Mouse (Mus musculus) cerebellum, adult 9-10 months (tissue): ENCODE results near the gene Plcxd2.

Experiments used
- DNase-seq: peaks from one replicate; pipeline ENCODE4 v3.0.0; 2022

Gene Plcxd2

DNA sequence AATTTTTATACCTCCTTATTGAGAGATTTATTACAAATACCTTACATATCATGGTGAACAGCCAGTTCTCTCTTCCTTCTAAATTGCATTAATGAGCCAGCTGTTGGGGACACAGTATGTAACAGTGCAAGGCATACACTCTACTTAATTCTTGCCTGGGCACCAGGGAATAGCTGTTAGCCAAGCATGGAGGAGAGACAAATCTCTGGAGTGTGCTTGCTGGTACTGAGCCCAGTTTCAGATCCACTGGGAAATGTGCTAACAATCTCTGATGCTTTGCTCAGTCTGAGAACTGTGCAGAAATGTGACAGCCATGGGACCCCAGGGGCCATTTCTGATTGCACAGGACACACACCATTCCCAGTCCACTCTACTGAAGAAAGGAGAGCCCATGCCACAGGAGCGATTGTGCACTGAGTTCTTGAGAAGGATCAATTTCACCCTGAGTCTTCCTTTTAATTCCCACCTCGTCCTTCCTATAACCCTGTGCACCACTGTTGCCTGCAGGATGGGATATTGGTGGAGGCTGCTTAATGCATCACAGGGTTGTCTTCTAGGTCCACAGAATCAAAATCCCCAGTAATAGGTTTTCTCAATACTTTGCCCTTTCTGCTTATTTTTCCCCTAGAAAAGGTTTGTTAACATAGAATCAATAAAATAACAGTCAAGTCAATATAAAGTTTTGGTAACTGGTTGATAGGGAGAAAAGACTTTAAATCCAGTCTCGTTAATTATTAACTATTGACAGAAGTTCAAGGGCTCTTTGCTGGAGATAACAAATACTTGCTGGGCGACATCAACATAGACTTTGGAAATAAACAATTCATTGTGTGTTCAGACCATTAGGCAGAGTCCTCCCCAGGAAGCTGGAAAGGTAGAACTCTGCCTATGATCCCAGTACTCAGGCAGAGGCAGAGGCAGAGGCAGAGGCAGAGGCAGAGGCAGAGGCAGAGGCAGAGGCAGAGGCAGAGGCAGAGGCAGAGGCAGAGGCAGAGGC, 25.1 kb downstream of the Plcxd2 start:
- DNase-seq: no peak

DNA sequence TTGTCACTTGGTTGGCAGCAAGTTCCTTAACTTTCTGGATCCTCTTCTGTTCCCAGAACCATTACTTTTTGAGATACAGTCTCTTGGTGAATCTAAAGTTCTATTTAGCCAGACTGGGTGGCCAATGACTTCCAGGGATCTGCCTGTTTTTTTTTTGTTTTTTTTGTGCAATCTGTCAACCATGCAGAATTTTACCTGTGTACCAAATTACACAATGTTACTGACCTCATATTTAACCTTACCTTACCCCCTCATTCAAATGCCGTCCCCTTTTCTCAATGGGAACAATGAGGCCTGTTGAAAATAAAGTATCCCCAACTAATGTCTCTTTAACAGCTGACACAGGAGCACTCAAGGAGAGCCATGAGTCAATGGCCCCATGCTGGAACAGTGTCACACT, 33.8 kb downstream of the Plcxd2 start:
- DNase-seq: no peak

DNA sequence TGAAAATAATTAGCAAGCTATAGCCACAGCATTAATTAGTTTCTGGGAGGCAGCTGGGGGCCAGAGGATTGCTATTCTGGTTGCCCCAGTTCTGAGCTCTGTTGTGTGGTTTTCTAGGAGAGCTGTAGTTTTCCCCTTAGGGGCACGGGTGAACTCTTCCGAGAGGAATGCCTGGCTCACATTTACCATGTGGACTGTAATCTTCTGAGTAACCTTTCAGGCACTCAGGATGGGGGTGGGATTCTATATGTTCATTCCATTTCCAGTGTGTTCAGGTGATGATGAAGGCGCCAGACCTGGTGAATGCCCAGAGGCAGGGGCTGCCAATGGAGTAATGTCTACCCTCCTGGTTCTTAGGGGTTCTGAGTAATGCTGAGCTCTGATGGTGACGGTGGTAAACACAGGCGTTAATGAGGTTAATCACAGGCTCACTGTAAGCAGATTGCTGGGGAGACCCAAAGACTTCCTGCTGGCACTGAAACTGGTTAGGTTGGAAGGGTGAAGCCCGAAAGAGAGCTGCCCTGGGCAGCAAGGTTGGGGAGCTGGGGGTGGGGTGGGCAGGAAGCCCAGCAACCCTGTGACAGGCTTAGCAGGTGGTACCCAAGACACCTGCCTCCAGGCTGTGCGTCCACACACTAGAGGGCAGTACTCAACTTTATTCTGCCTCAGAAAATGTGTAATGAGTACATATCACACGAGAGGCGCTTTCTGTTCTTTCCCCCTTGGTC, 35.9 kb downstream of the Plcxd2 start:
- peak; percentile 51 for DNase-seq

DNA sequence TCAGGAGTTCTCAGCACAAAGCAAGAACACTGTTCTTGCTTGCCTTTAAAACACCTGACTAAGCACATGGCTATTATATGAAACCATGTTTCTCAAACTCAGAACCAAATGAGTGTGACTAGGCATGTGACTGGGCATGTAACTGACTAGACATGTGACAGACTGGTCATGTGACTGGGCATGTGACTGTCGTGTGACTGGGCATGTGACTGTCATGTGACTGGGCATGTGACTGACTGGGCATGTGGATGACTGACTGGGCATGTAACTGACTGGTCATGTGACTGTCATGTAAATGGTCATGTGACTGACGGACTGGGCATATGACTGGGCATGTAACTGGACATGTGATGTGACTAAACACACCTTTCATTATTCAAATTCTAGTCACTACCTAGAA, 39.8 kb downstream of the Plcxd2 start:
- no peak for DNase-seq

DNA sequence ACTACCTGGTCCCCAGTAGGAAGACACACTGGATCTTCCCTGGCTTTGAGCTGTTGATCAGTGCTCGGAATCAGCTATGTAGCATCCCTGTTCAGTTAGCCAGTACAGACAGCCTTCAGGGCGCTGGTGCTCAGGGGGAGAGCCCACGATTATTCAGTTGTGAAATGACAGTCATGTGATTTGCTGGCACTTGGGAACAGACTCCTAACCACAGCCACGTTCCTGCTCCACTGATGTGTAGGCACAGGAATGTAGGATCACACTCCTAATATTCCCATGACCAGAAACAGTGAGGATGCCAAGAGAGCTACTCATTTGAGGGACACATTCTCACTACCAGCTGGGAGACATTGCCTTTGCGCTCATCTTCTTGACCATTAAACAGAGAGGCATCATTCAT, 41.3 kb downstream of the Plcxd2 start:
- no peak for DNase-seq

DNA sequence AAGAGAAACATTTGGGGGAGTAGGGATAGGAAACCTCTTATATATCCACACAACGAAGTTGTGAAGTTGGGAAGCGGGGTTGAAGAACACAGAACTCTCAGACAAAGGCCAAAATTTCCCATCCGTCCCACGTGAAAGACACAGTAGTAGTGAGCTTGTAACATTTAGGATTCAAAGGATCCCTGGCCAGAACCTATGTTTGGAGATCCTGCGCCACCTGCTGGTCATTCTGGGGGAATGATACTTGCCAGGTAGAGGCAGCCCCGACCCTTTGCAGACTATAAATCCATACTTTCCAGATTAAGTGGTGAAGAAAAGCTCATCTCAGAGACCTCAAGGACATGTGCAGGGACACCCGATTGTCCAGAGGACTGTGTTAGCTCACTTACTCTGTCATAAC, 42.5 kb downstream of the Plcxd2 start:
- DNase-seq: peak; percentile 77

- no peak for DNase-seq
These were observed 43.4 kb downstream of the Plcxd2 start for GRCm38 (mm10) chr16:45966604-45967003.

- DNase-seq: no peak
These were observed 45.2 kb downstream of the Plcxd2 start for GRCm38 (mm10) chr16:45964777-45965176.

DNA sequence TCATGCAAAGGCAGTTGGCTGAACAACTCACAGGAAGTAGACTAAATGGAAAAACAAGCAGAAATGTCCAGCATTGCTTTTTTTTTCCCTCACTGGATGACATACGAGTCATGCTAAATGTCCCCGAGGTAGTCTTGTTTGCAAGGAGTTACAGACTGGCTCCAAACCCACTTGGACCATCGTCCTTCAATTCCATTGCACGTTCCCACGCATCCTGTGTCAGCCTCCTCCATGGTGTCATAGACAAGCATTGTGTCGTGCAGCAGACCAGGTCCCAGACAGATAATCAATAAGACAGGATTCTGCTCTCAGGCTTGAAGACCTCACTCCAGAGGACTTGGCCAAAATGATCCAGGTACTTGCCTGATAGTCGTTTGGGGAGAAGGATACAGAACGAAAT, 46.2 kb downstream of the Plcxd2 start:
- no peak for DNase-seq

- no peak for DNase-seq
These were observed 46.9 kb downstream of the Plcxd2 start for GRCm38 (mm10) chr16:45963088-45963487.

DNA sequence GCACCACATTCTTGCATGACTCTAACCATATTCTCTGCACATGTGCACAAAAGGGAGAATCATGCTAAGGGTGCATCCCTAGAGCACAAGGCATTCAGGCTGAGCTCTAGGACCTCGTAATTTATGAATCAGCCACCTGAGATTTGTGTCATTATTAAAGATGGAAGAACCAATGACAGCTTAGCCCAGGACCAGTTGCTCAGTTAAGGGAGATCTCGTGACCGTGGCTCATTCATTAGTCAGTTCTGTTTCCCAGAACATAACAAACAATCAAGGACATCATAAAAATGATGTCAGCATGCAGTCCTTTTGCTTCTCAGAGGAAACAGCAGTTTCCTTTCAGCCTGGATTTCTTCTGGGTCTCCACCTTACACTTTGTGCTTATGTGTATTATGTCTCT, 49.0 kb downstream of the Plcxd2 start:
- no peak for DNase-seq

DNA sequence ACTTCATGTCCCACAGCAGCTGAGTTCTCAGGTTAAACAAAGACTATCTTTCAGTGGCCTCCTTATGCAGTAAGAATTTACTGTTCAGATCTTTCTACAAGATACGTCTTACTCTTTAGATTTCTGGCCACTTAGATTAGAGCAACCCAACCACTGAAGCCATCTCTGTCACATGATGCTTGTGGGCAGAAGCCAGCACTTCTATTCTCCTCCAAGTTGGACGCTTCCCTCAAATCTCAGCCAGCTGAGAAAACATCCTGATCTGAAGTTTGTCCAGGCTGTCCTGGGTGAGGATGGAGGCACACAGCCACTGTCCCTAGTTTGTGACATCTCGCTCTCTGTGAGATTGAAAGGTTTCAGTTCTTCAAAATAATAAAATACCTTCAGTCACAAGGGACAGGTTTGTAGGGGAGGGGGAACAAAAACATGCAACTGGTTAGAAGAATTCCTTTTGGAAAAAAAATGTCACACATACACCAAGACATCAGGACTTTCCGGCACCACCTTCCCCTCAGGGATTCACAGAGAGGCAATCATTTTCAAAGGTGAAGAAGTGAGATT, 53.5 kb downstream of the Plcxd2 start:
- DNase-seq: no peak

DNA sequence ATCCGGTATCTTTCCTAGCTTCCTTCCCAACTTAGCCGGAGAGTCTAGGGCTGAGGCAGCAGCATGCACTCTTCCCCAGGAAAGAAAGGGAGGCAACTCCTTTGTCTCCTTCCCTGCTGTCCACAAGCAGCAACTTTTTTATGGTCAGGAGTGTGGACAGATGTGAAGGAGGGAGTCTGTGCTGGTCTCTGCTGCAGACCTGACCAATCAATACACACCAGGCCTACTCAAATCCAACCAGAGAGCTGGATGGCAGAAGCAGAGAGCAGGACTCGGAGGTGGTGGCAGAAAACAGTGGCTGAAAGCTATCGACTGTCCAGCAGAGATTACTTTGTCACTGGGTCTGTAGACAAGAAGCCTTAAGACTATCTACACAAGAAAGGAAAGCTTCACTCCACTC, 56.6 kb downstream of the Plcxd2 start, which contains the start of gene Phldb2:
TSS of gene Phldb2 (minus strand) at position 205 of the 400 bp plus-strand sequence.
- DNase-seq: no peak

GRCm38 (mm10) chr16:45952501-45952900, 57.5 kb downstream of the Plcxd2 start:
- DNase-seq: no peak

DNA sequence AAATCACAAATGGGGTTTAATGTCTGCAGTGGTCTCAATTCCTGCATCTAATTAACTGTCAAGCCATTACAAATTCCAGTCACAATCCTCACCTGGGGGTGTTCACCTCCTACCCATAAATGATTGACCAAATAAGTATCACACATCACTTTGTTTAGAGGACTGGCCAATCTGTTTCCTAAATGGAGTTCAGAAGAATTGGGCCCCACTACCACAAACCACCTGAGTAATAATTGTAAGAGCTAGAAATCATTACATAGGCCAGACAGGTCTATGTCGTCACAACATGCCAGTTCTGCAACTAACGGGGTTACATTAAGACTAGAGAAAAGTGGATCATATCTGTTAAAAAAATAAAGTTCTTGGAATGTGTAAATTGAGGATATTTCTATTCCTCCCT, 58.0 kb downstream of the Plcxd2 start:
- DNase-seq: no peak

GRCm38 (mm10) chr16:45946335-45946734, 63.7 kb downstream of the Plcxd2 start:
- no peak for DNase-seq

DNA sequence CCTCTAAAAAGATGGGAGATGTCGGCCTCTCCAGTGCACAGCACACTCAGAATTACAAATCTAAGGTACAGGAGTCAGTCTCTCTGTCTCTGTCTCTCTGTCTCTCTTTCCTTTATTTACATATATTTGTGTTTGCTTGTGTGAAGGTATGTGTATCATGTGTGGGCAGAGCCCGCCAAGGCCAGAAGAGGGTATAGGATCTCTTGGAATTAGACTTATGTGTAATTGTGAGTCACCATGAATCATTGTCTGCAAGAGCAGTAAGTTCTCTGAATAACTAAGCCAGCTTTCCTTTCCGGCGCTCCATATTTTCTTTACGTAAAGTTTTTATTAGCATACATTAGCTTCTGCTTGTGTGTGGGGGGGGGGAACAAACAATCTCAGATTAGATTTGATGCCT, 64.4 kb downstream of the Plcxd2 start:
- no peak for DNase-seq

- no peak for DNase-seq
These were observed 64.8 kb downstream of the Plcxd2 start for GRCm38 (mm10) chr16:45945174-45945631.

- no peak for DNase-seq
These were observed 67.7 kb downstream of the Plcxd2 start for GRCm38 (mm10) chr16:45942169-45942891.

- no peak for DNase-seq
These were observed 69.3 kb downstream of the Plcxd2 start for GRCm38 (mm10) chr16:45940701-45941100.

DNA sequence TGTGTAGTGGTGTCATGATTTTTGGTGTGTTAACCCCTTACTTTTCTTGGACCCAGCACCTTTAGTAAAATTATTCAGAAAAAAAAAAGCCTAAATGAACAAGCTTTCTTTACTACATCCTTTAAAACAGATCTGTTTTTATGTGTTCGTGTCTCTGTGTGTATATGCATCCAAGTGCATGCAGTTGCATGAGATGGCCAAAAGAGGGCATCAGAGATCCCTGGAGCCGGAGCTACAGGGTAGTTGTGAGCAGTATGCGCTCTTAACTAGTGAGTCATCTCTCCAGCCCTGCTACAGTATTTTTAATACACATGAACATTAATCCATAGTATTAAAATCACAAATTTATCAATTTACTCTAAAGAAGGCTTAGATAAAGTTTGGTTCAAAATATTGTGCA, 70.6 kb downstream of the Plcxd2 start:
- no peak for DNase-seq

DNA sequence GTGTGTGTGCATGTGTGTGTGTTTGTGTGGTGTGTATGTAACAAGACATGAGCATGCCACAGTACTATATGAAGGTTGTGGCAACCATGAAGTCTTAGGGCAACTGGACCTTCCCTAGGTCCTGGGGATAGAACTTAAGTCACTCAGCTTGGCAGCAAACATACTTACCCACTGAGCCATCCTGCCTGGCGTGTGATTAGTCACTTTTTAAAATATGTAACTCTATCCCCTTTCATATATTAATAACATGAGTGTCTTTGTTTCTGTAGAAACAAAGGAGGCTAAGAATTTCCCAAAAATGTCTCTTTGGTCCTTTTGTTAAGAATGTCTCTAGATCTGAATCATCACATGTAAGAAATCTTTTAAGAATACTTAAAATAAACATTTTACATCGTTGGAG, 72.6 kb downstream of the Plcxd2 start:
- DNase-seq: no peak

DNA sequence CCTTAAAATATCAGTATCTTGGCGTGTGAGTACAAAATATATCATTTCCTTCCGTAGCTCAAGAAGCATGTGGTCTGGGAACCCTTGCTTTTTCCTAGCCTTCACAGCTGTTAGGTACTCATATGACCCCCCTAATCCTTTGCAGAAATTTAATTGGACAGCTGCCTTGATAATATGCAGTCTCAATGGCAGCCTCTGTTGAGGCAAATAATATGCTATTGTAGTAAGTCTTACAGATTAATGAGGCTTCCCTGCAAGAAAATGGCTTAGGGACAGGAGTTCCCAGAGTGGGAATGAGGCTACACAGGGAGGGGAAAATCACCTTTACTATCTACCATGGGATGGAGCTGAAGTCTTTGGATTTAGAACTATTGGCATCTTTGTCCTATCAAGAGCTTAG, 73.5 kb downstream of the Plcxd2 start:
- no peak for DNase-seq
